Mouse (Mus musculus): ENCODE data around the gene Gfer. TPM values are rescaled to one million over a fixed set of nuclear protein-coding genes. Genes with fewer than 3 reads are reported as not detected.

Gene Gfer
- total and polyA plus RNA-seq, 3 experiments = 15.7 to 149 (median 34.1) TPM

DNA sequence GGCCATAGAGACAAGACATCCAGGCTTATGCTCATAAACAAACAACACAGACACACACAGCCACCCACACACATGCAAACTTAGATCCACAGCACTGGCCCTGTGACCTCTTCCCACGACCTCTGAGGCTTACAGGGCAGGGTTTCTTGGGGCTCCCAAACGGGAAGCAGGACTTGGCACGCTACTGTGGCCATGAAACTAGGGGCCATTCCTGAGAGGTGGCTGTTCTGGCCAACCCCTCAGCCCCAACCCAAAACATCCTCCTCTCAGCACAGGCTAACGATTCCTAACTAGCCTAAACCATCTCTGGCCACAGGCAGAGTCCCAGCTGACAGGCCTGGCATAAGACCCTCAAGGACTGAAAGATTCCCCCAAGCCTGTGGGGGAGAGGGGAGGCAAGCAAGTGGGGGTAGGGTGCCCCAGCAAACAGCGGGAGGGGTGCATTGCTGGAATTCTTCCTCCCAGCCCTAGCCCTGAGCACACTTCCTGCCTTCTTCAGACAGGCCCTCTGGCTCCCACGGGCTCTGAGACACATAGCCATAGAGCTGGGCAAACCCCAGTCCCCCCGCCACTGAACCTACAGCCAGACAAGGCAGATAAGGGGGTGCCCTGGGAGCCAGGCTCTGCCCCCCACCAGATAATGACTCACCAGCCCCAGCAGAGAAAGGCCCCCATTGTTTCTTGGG is 51.8 kb downstream of the Gfer start:
- TF ChIP-seq CTCF (IDR thresholded peaks at IDR 0.05; ENCODE audit: low read depth, low read length) = no peak
- no peak for TF ChIP-seq TAL1 (conservative IDR thresholded peaks at IDR 0.05; ENCODE audit: low read depth, low read length)
- TF ChIP-seq POLR2AphosphoS5 (IDR thresholded peaks at IDR 0.05; ENCODE audit: insufficient replicate concordance, low read depth, low read length) = no peak
- no peak for TF ChIP-seq GATA1 (IDR thresholded peaks at IDR 0.05; ENCODE audit: borderline replicate concordance, low read length)
- TF ChIP-seq GATA2 (IDR thresholded peaks at IDR 0.05; ENCODE audit: borderline replicate concordance, low read depth, low read length) = no peak
- ATAC-seq (ENCODE audit: extremely low read depth, insufficient number of reproducible peaks, low FRiP score, poor library complexity, severe bottlenecking) = no peak

More for the DNA sequence above, 51.8 kb downstream of the Gfer start:
- Histone ChIP-seq H3K9me3 (replicated peaks) (no peaks in the 10 kb centered on the region), H3K27me3 (ENCODE audit: insufficient read depth, low read length) (peaks cover 72% of the 10 kb centered on the region), H3K4me3 (ENCODE audit: low read depth, low read length) (no peak overlapping the region), H3K36me3 (replicated peaks) (peaks cover 3% of the 10 kb centered on the region), H3K4me1 (ENCODE audit: insufficient read depth, low read depth, low read length) (0 out of 2 replicates have a peak, but pooled peaks cover 3% of the 10 kb centered on the region)
- DNase-seq (ENCODE audit: low spot score) = no peak

Other genes starting within 250 kb of the Gfer start
Only the 20 nearest of the 32 such genes appear.
- 62.8 and 70.6 TPM in 2 replicates for gene Traf7, start 168.2 kb downstream of the Gfer start, total RNA-seq (2014; fragmentation: Nextera tagmentation)
- gene Traf7, start 168.2 kb downstream of the Gfer start, total RNA-seq (2017) = 81.7 and 103 TPM in 2 replicates
- gene Traf7, start 168.2 kb downstream of the Gfer start, polyA plus RNA-seq (2012) = 153 and 198 TPM in 2 replicates
- gene Rab26, start 161.9 kb downstream of the Gfer start, total RNA-seq (2014; fragmentation: Nextera tagmentation) = 0.83 TPM in 1 of 2 replicates, not detected in the other
- gene Rab26, start 161.9 kb downstream of the Gfer start, total RNA-seq (2017) = 0.35 and 0.49 TPM in 2 replicates
- gene Rab26, start 161.9 kb downstream of the Gfer start, polyA plus RNA-seq (2012) = 0.24 and 0.26 TPM in 2 replicates
- 14.4 and 28.0 TPM in 2 replicates for gene Pkd1, start 146.3 kb downstream of the Gfer start, total RNA-seq (2014; fragmentation: Nextera tagmentation)
- 5.0 and 10.3 TPM in 2 replicates for gene Pkd1, start 146.3 kb downstream of the Gfer start, total RNA-seq (2017)
- 4.1 and 5.8 TPM in 2 replicates for gene Pkd1, start 146.3 kb downstream of the Gfer start, polyA plus RNA-seq (2012)
- gene Tsc2, start 63.5 kb downstream of the Gfer start, total RNA-seq (2014; fragmentation: Nextera tagmentation) = 114 and 146 TPM in 2 replicates
- gene Tsc2, start 63.5 kb downstream of the Gfer start, total RNA-seq (2017) = 38.0 and 39.7 TPM in 2 replicates
- gene Tsc2, start 63.5 kb downstream of the Gfer start, polyA plus RNA-seq (2012) = 66.5 and 77.5 TPM in 2 replicates
- 3.8 and 9.1 TPM in 2 replicates for gene Nthl1, start 63.5 kb downstream of the Gfer start, total RNA-seq (2014; fragmentation: Nextera tagmentation)
- 9.8 and 16.9 TPM in 2 replicates for gene Nthl1, start 63.5 kb downstream of the Gfer start, total RNA-seq (2017)
- gene Nthl1, start 63.5 kb downstream of the Gfer start, polyA plus RNA-seq (2012) = 17.8 and 21.5 TPM in 2 replicates
- gene Slc9a3r2, start 45.8 kb downstream of the Gfer start, total RNA-seq (2014; fragmentation: Nextera tagmentation) = not detected in 2 replicates
- gene Slc9a3r2, start 45.8 kb downstream of the Gfer start, total RNA-seq (2017) = 0.16 TPM in 1 of 2 replicates, not detected in the other
- gene Slc9a3r2, start 45.8 kb downstream of the Gfer start, polyA plus RNA-seq (2012) = 0.03 and 0.07 TPM in 2 replicates
- not detected in 2 replicates for gene Npw, start 37.7 kb downstream of the Gfer start, total RNA-seq (2014; fragmentation: Nextera tagmentation)
- not detected in 2 replicates for gene Npw, start 37.7 kb downstream of the Gfer start, total RNA-seq (2017)
- not detected in 2 replicates for gene Npw, start 37.7 kb downstream of the Gfer start, polyA plus RNA-seq (2012)
- gene Zfp598, start 26.5 kb downstream of the Gfer start, total RNA-seq (2014; fragmentation: Nextera tagmentation) = 55.9 and 59.1 TPM in 2 replicates
- gene Zfp598, start 26.5 kb downstream of the Gfer start, total RNA-seq (2017) = 11.2 and 12.0 TPM in 2 replicates
- gene Zfp598, start 26.5 kb downstream of the Gfer start, polyA plus RNA-seq (2012) = 86.4 and 99.2 TPM in 2 replicates
- not detected in 2 replicates for gene Syngr3, start 6.2 kb downstream of the Gfer start, total RNA-seq (2014; fragmentation: Nextera tagmentation)
- gene Syngr3, start 6.2 kb downstream of the Gfer start, total RNA-seq (2017) = 0.17 TPM in 1 of 2 replicates, not detected in the other
- gene Syngr3, start 6.2 kb downstream of the Gfer start, polyA plus RNA-seq (2012) = 0.08 and 0.12 TPM in 2 replicates
- gene Noxo1, start 78 bp upstream of the Gfer start, total RNA-seq (2014; fragmentation: Nextera tagmentation) = 1.4 TPM in 1 of 2 replicates, not detected in the other
- gene Noxo1, start 78 bp upstream of the Gfer start, total RNA-seq (2017) = 1.0 and 1.1 TPM in 2 replicates
- gene Noxo1, start 78 bp upstream of the Gfer start, polyA plus RNA-seq (2012) = 0.72 and 0.87 TPM in 2 replicates
- 9.2 and 17.8 TPM in 2 replicates for gene Tbl3, start 11.5 kb upstream of the Gfer start, total RNA-seq (2014; fragmentation: Nextera tagmentation)
- 27.7 and 34.0 TPM in 2 replicates for gene Tbl3, start 11.5 kb upstream of the Gfer start, total RNA-seq (2017)
- gene Tbl3, start 11.5 kb upstream of the Gfer start, polyA plus RNA-seq (2012) = 15.6 and 25.2 TPM in 2 replicates
- gene Rnf151, start 21.9 kb upstream of the Gfer start, total RNA-seq (2014; fragmentation: Nextera tagmentation) = not detected in 2 replicates
- gene Rnf151, start 21.9 kb upstream of the Gfer start, total RNA-seq (2017) = 0.23 TPM in 1 of 2 replicates, not detected in the other
- 0.13 and 0.17 TPM in 2 replicates for gene Rnf151, start 21.9 kb upstream of the Gfer start, polyA plus RNA-seq (2012)
- gene Rps2, start 22.0 kb upstream of the Gfer start, total RNA-seq (2014; fragmentation: Nextera tagmentation) = 3,970 and 4,105 TPM in 2 replicates
- 950 and 975 TPM in 2 replicates for gene Rps2, start 22.0 kb upstream of the Gfer start, total RNA-seq (2017)
- 2,688 and 3,723 TPM in 2 replicates for gene Rps2, start 22.0 kb upstream of the Gfer start, polyA plus RNA-seq (2012)
- gene Ndufb10, start 28.3 kb upstream of the Gfer start, total RNA-seq (2014; fragmentation: Nextera tagmentation) = 54.6 and 63.5 TPM in 2 replicates
- gene Ndufb10, start 28.3 kb upstream of the Gfer start, total RNA-seq (2017) = 185 and 206 TPM in 2 replicates
- gene Ndufb10, start 28.3 kb upstream of the Gfer start, polyA plus RNA-seq (2012) = 372 and 429 TPM in 2 replicates
- gene Rpl3l, start 31.7 kb upstream of the Gfer start, total RNA-seq (2014; fragmentation: Nextera tagmentation) = not detected in 2 replicates
- 0.17 TPM in 1 of 2 replicates, not detected in the other for gene Rpl3l, start 31.7 kb upstream of the Gfer start, total RNA-seq (2017)
- 0.07 TPM in 1 of 2 replicates, not detected in the other for gene Rpl3l, start 31.7 kb upstream of the Gfer start, polyA plus RNA-seq (2012)
- gene Msrb1, start 40.5 kb upstream of the Gfer start, total RNA-seq (2014; fragmentation: Nextera tagmentation) = 62.0 and 76.8 TPM in 2 replicates
- 34.6 and 39.2 TPM in 2 replicates for gene Msrb1, start 40.5 kb upstream of the Gfer start, total RNA-seq (2017)
- gene Msrb1, start 40.5 kb upstream of the Gfer start, polyA plus RNA-seq (2012) = 10.1 and 14.6 TPM in 2 replicates
- not detected in 2 replicates for gene Hs3st6, start 56.8 kb upstream of the Gfer start, total RNA-seq (2014; fragmentation: Nextera tagmentation)
- not detected in 2 replicates for gene Hs3st6, start 56.8 kb upstream of the Gfer start, total RNA-seq (2017)
- gene Hs3st6, start 56.8 kb upstream of the Gfer start, polyA plus RNA-seq (2012) = not detected in 2 replicates
- gene Meiob, start 108.1 kb upstream of the Gfer start, total RNA-seq (2014; fragmentation: Nextera tagmentation) = 7.6 and 8.4 TPM in 2 replicates
- 1.9 and 2.1 TPM in 2 replicates for gene Meiob, start 108.1 kb upstream of the Gfer start, total RNA-seq (2017)
- gene Meiob, start 108.1 kb upstream of the Gfer start, polyA plus RNA-seq (2012) = 0.07 and 0.13 TPM in 2 replicates
- 16.8 and 22.3 TPM in 2 replicates for gene Hagh, start 144.0 kb upstream of the Gfer start, total RNA-seq (2014; fragmentation: Nextera tagmentation)
- gene Hagh, start 144.0 kb upstream of the Gfer start, total RNA-seq (2017) = 30.4 and 34.7 TPM in 2 replicates
- 22.1 and 22.3 TPM in 2 replicates for gene Hagh, start 144.0 kb upstream of the Gfer start, polyA plus RNA-seq (2012)
- gene Fahd1, start 154.2 kb upstream of the Gfer start, total RNA-seq (2014; fragmentation: Nextera tagmentation) = 7.9 and 10.8 TPM in 2 replicates
- gene Fahd1, start 154.2 kb upstream of the Gfer start, total RNA-seq (2017) = 16.1 TPM in 2 replicates
- 3.9 and 4.5 TPM in 2 replicates for gene Fahd1, start 154.2 kb upstream of the Gfer start, polyA plus RNA-seq (2012)